Mouse (Mus musculus): ENCODE results near the gene Hist2h3c2.

DNA sequence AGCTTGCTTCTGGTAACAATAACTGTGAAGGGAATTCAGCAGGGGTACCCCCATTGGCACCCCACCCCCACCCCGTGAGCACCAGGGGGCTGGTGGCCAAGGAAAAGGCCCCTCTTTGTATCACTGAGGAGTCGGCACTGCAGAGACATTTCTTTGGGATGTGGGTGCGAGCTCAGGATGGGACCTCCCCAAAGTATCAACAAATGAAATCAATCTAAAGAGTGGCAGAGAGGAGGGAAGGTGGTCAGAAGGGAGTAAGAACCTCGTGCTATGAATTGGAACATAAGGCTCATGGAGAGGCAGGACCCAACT is 10.1 kb upstream of the Hist2h3c2 start:
- TF ChIP-seq EP300 (IDR thresholded peaks at IDR 0.05; ENCODE audit: low read depth) (no peak), CTCF (IDR thresholded peaks at IDR 0.05; ENCODE audit: low read depth) (no peak)

All from liver, embryonic 14.5 days (tissue).